Mouse (Mus musculus) limb, embryonic 14.5 days (tissue): ENCODE measurements around the gene Hist1h1c. TPM values are rescaled to one million over a fixed set of nuclear protein-coding genes. Genes with fewer than 3 reads are reported as not detected.

Experiments
- ATAC-seq: fragments of 200-750 bp; cut with Nextera tagmentation; 2 replicates; pipeline ENCODE4 v1.8.0; 2017; ENCODE audit warnings: low read depth, moderate number of reproducible peaks, moderate TSS enrichment; ENCODE audit not compliant: low FRiP score
- DNase-seq: peaks from one replicate; pipeline ENCODE4 v3.0.0-alpha.2; 2015; ENCODE audit warnings: low spot score
- H3K27ac ChIP-seq: fragments of 300-500 bp; sonication (generic); replicated peaks from 2 replicates; pipeline ENCODE4 v1.5.1; 2014; ENCODE audit warnings: low read depth, mild to moderate bottlenecking, low read length, moderate library complexity, mixed read lengths
- H3K27me3 ChIP-seq: fragments of 300-500 bp; sonication (generic); 2 replicates; pipeline ENCODE4 v1.6.1; 2014; ENCODE audit warnings: low read length, mixed read lengths; ENCODE audit not compliant: control insufficient read depth, insufficient read depth
- H3K36me3 ChIP-seq: fragments of 300-500 bp; sonication (generic); 2 replicates; pipeline ENCODE4 v1.6.1; 2014; ENCODE audit warnings: mild to moderate bottlenecking, low read length, moderate library complexity, mixed read lengths; ENCODE audit not compliant: control insufficient read depth, insufficient read depth
- H3K4me1 ChIP-seq: fragments of 300-500 bp; sonication (generic); 2 replicates; pipeline ENCODE4 v1.6.1; 2014; ENCODE audit warnings: antibody characterized with exemption, low read length, mixed read lengths; ENCODE audit not compliant: control insufficient read depth, insufficient read depth
- H3K4me2 ChIP-seq: fragments of 300-500 bp; sonication (generic); replicated peaks from 2 replicates; pipeline ENCODE4 v1.6.1; 2014; ENCODE audit warnings: low read depth, mild to moderate bottlenecking, low read length, moderate library complexity; ENCODE audit not compliant: severe bottlenecking
- H3K4me3 ChIP-seq: fragments of 300-500 bp; sonication (generic); replicated peaks from 2 replicates; pipeline ENCODE4 v1.5.1; 2014; ENCODE audit warnings: low read length
- H3K9ac ChIP-seq: fragments of 300-500 bp; sonication (generic); 2 replicates; pipeline ENCODE4 v1.6.1; 2014; ENCODE audit warnings: mild to moderate bottlenecking, low read depth, low read length, moderate library complexity; ENCODE audit not compliant: severe bottlenecking
- H3K9me3 ChIP-seq: fragments of 300-500 bp; sonication (generic); 2 replicates; pipeline ENCODE4 v1.6.1; 2016; ENCODE audit warnings: low read length; ENCODE audit not compliant: control insufficient read depth
- POLR2A ChIP-seq: fragments of 200-500 bp; IDR thresholded peaks from 2 replicates; pipeline ENCODE4 v1.8.0; 2012; ENCODE audit warnings: inconsistent platforms, mild to moderate bottlenecking, moderate library complexity, borderline replicate concordance; ENCODE audit not compliant: insufficient read depth, insufficient read length; ENCODE audit errors: extremely low read depth
- WGBS: fragments of 180-500 bp; shearing (Covaris S2); extraction: QIAGEN DNeasy Blood & Tissue Kit; methylation state at CpG from one replicate; pipeline ENCODE4 v1.1.7; 2014; 5-methylcytosine and 5-hydroxymethylcytosine counted together
- polyA plus RNA-seq, 2 experiments: library from polyadenylated mRNA; depleted of rRNA in 1 of 2; stranded (reverse) in 1 of 2; unstranded in 1 of 2; fragments of >200 nt; fragmentation: Nextera tagmentation in 1 of 2; extraction: Ambion mirVana in 1 of 2; gene quantifications; 2 replicates each; pipeline versions ENCODE4 v1.2.1 to v1.2.3; 2012 to 2014

The Hist1h1c gene
- polyA plus RNA-seq, 2 experiments: 23.7 to 24.7 TPM

DNA sequence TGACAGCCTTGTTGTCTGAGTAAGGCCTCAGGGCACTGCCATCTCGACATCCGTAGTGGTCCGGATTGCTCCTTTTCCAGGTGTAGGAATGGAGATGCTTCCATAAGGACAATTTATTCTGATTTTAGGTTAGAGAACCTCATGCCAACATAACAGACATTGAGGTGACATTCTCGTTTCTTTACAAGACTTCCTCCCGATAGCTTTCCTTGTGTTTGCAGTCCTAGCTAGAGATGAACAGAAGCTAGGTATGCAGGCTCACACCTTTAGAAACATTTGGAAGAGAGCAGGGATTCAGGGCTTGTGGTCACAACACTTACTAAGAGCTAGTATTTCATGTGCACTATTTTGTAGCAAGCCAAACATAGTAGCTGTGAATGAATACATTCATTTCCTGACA, 4.6 kb downstream of the Hist1h1c start:
- no peaks in the 10 kb centered on the region for H3K27me3 ChIP-seq
- no peak overlapping the region for H3K4me3 ChIP-seq
- no peak overlapping the region for H3K27ac ChIP-seq
- no peaks in the 10 kb centered on the region for H3K9me3 ChIP-seq
- H3K36me3 ChIP-seq: no peaks in the 10 kb centered on the region
- WGBS: 74% methylated on average over 5 of the region's 5 CpGs
- no peak overlapping the region for H3K9ac ChIP-seq
- DNase-seq (no peak), ATAC-seq (no peak)
- no peak for TF ChIP-seq POLR2A
- peaks cover 19% of the 10 kb centered on the region for H3K4me1 ChIP-seq
- no peak overlapping the region for H3K4me2 ChIP-seq

GRCm38 (mm10) chr13:23743963-23744362, 5.4 kb downstream of the Hist1h1c start:
- WGBS: 38% methylated on average over 4 of the region's 4 CpGs
- TF ChIP-seq POLR2A: 0 out of 2 replicates have a peak, but pooled peaks have one; percentile 16

GRCm38 (mm10) chr13:23744421-23745380, 6.1 kb downstream of the Hist1h1c start:
- DNase-seq: no peak

More at GRCm38 (mm10) chr13:23743963-23744362, 5.4 kb downstream of the Hist1h1c start:
- Histone ChIP-seq H3K9ac (peak overlapping the region; percentile 49), H3K9me3 (no peaks in the 10 kb centered on the region), H3K36me3 (no peaks in the 10 kb centered on the region), H3K4me2 (peak overlapping the region; percentile 41; the same call in 1 of the 2 replicates), H3K27ac (peak overlapping the region; percentile 73), H3K27me3 (no peaks in the 10 kb centered on the region), H3K4me1 (peaks cover 20% of the 10 kb centered on the region), H3K4me3 (peak overlapping the region; percentile 42; the same call in 1 of the 2 replicates)
- no peak for ATAC-seq
- DNase-seq: no peak

GRCm38 (mm10) chr13:23745381-23746161, 7.0 kb downstream of the Hist1h1c start, which contains the start of gene Hist1h3c:
TSS of gene Hist1h3c (minus strand) at chr13:23745602.
- TF ChIP-seq POLR2A: no peak; the same call in 1 of the 2 replicates
- Histone ChIP-seq H3K27me3 (no peaks in the 10 kb centered on the region), H3K9ac (peak within 1 kb of the TSS; percentile 59), H3K36me3 (no peaks in the 10 kb centered on the region), H3K27ac (peak within 1 kb of the TSS; percentile 96), H3K9me3 (no peaks in the 10 kb centered on the region), H3K4me1 (peaks cover 16% of the 10 kb centered on the region), H3K4me3 (peak within 1 kb of the TSS; percentile 42), H3K4me2 (peak within 1 kb of the TSS; percentile 69)
- ATAC-seq (peak; percentile 71), DNase-seq (peak; percentile 95)
- WGBS: under 1% methylated on average over 23 of the region's 28 CpGs

More at GRCm38 (mm10) chr13:23744421-23745380, 6.1 kb downstream of the Hist1h1c start:
- Histone ChIP-seq H3K9ac (peak overlapping the region; percentile 49), H3K4me2 (peak overlapping the region; percentile 69), H3K27ac (peak overlapping the region; percentile 73), H3K27me3 (no peaks in the 10 kb centered on the region), H3K4me1 (peaks cover 20% of the 10 kb centered on the region), H3K36me3 (no peaks in the 10 kb centered on the region), H3K4me3 (peak overlapping the region; percentile 42), H3K9me3 (no peaks in the 10 kb centered on the region)
- no peak for ATAC-seq
- 1% methylated on average over 13 of the region's 36 CpGs for WGBS
- no peak for TF ChIP-seq POLR2A
